Mouse (Mus musculus) E14TG2a.4 (cell line): ENCODE data around the gene Gstk1.

ENCODE experiments used
- H3K27me3 ChIP-seq: 2 replicates; pipeline ENCODE4 v1.6.1; 2014; ENCODE audit warnings: low read length, control low read depth; ENCODE audit not compliant: insufficient read depth
- H3K36me3 ChIP-seq: 2 replicates; pipeline ENCODE4 v1.6.1; 2014; ENCODE audit warnings: low read length, control low read depth; ENCODE audit not compliant: insufficient read depth
- H3K4me1 ChIP-seq: replicated peaks from 2 replicates; pipeline ENCODE4 v1.6.1; 2014; ENCODE audit warnings: low read depth, low read length, control low read depth
- H3K4me3 ChIP-seq: replicated peaks from 2 replicates; pipeline ENCODE4 v1.5.1; 2014; ENCODE audit warnings: mild to moderate bottlenecking, low read length
- H3K9me3 ChIP-seq: 2 replicates; pipeline ENCODE4 v1.6.1; 2014; ENCODE audit warnings: low read length, control low read depth
- CTCF ChIP-seq: conservative IDR thresholded peaks from 2 replicates; pipeline ENCODE4 v1.5.1; 2014; ENCODE audit warnings: low read length
- NANOG ChIP-seq: IDR thresholded peaks from 2 replicates; pipeline ENCODE4 v1.6.1; 2014; ENCODE audit warnings: borderline replicate concordance, low read length, mixed read lengths
- POU5F1 ChIP-seq: IDR thresholded peaks from 2 replicates; pipeline ENCODE4 v1.6.1; 2014; ENCODE audit warnings: low read length, borderline replicate concordance

The Gstk1 gene

GRCm38 (mm10) chr6:42237276-42237805 is 8.4 kb upstream of the Gstk1 start:
- TF ChIP-seq POU5F1 (no peak), NANOG (no peak), CTCF (no peak)
- Histone ChIP-seq H3K27me3 (no peaks in the 10 kb centered on the region), H3K4me1 (no peaks in the 10 kb centered on the region)

GRCm38 (mm10) chr6:42241311-42242045 is 4.3 kb upstream of the Gstk1 start:
- Histone ChIP-seq H3K27me3 (peaks cover 10% of the 10 kb centered on the region), H3K36me3 (no peaks in the 10 kb centered on the region), H3K4me3 (no peak overlapping the region), H3K9me3 (no peaks in the 10 kb centered on the region), H3K4me1 (peaks cover 7% of the 10 kb centered on the region)
- TF ChIP-seq NANOG, result no peak
- no peak for TF ChIP-seq POU5F1
- TF ChIP-seq CTCF, result no peak

More at GRCm38 (mm10) chr6:42237276-42237805, 8.4 kb upstream of the Gstk1 start:
- Histone ChIP-seq H3K36me3 (no peaks in the 10 kb centered on the region), H3K9me3 (no peaks in the 10 kb centered on the region), H3K4me3 (no peak overlapping the region)

- no peak for TF ChIP-seq NANOG
- no peak for TF ChIP-seq CTCF
- no peak for TF ChIP-seq POU5F1
- Histone ChIP-seq H3K9me3 (no peaks in the 10 kb centered on the region), H3K4me3 (no peak overlapping the region), H3K4me1 (peaks cover 21% of the 10 kb centered on the region), H3K27me3 (peaks cover 27% of the 10 kb centered on the region), H3K36me3 (no peaks in the 10 kb centered on the region)
Measured at GRCm38 (mm10) chr6:42247173-42247572, 1.4 kb downstream of the Gstk1 start.

- Histone ChIP-seq H3K27me3 (peaks cover 27% of the 10 kb centered on the region), H3K4me1 (peaks cover 21% of the 10 kb centered on the region), H3K9me3 (no peaks in the 10 kb centered on the region), H3K4me3 (no peak overlapping the region), H3K36me3 (no peaks in the 10 kb centered on the region)
- TF ChIP-seq NANOG, result no peak
- TF ChIP-seq CTCF, result no peak
- no peak for TF ChIP-seq POU5F1
Measured at GRCm38 (mm10) chr6:42247981-42248380, 2.2 kb downstream of the Gstk1 start.

GRCm38 (mm10) chr6:42251791-42252190 is 6.1 kb downstream of the Gstk1 start:
- Histone ChIP-seq H3K9me3 (no peaks in the 10 kb centered on the region), H3K36me3 (no peaks in the 10 kb centered on the region), H3K27me3 (peaks cover 17% of the 10 kb centered on the region), H3K4me3 (no peak overlapping the region), H3K4me1 (peaks cover 18% of the 10 kb centered on the region)
- TF ChIP-seq POU5F1, result no peak
- TF ChIP-seq CTCF, result no peak
- no peak for TF ChIP-seq NANOG

- Histone ChIP-seq H3K4me1 (peaks cover 20% of the 10 kb centered on the region), H3K9me3 (no peaks in the 10 kb centered on the region), H3K27me3 (peaks cover 4% of the 10 kb centered on the region; the same call in 1 of the 2 replicates), H3K36me3 (no peaks in the 10 kb centered on the region), H3K4me3 (no peak overlapping the region)
- TF ChIP-seq NANOG (no peak), CTCF (no peak), POU5F1 (no peak)
Measured at GRCm38 (mm10) chr6:42253103-42253502, 7.4 kb downstream of the Gstk1 start.

- Histone ChIP-seq H3K4me1 (peaks cover 38% of the 10 kb centered on the region), H3K4me3 (no peak overlapping the region), H3K27me3 (peaks cover 6% of the 10 kb centered on the region; the same call in 1 of the 2 replicates), H3K36me3 (no peaks in the 10 kb centered on the region), H3K9me3 (no peaks in the 10 kb centered on the region)
- TF ChIP-seq POU5F1 (no peak), CTCF (peak; percentile 49), NANOG (no peak)
Measured at GRCm38 (mm10) chr6:42257303-42257863, 11.6 kb downstream of the Gstk1 start.

GRCm38 (mm10) chr6:42260430-42260829 is 14.7 kb downstream of the Gstk1 start:
- H3K9me3 ChIP-seq, result no peaks in the 10 kb centered on the region
- H3K36me3 ChIP-seq, result no peaks in the 10 kb centered on the region
- H3K4me3 ChIP-seq, result no peak overlapping the region
- peaks cover 48% of the 10 kb centered on the region for H3K4me1 ChIP-seq
- 0 out of 2 replicates have a peak, but pooled peaks cover 4% of the 10 kb centered on the region for H3K27me3 ChIP-seq
- TF ChIP-seq POU5F1, result no peak
- no peak for TF ChIP-seq CTCF
- no peak for TF ChIP-seq NANOG
